Mouse (Mus musculus): ENCODE data around the gene Cx3cl1. TPM values are rescaled to one million over a fixed set of nuclear protein-coding genes. Genes with fewer than 3 reads are reported as not detected.

The Cx3cl1 gene
- polyA plus RNA-seq (2017; shearing (Covaris generic)), result under 1 TPM in 1 of 3 experiments, not detected in 2; 0.38 TPM

- no peak for ATAC-seq
These were observed at the start of gene Cx3cl1 for GRCm38 (mm10) chr8:94771941-94772670. Cx3cl1 (plus strand) TSS chr8:94772009.

GRCm38 (mm10) chr8:94725998-94726397 lies 45.8 kb upstream of the Cx3cl1 start:
- no peak for ATAC-seq

GRCm38 (mm10) chr8:94729301-94729700 lies 42.5 kb upstream of the Cx3cl1 start:
- ATAC-seq, result no peak

- no peak for ATAC-seq
These were observed 37.9 kb upstream of the Cx3cl1 start for GRCm38 (mm10) chr8:94733821-94734465.

- no peak for ATAC-seq
These were observed 37.0 kb upstream of the Cx3cl1 start for GRCm38 (mm10) chr8:94734735-94735350.

GRCm38 (mm10) chr8:94735426-94736094 lies 36.2 kb upstream of the Cx3cl1 start:
- ATAC-seq, result peak; percentile 67

GRCm38 (mm10) chr8:94739829-94740228 lies 32.0 kb upstream of the Cx3cl1 start:
- no peak for ATAC-seq

GRCm38 (mm10) chr8:94740591-94740990 lies 31.2 kb upstream of the Cx3cl1 start:
- no peak for ATAC-seq

- no peak for ATAC-seq
These were observed 30.1 kb upstream of the Cx3cl1 start for GRCm38 (mm10) chr8:94741726-94742125.

- no peak for ATAC-seq
These were observed 27.3 kb upstream of the Cx3cl1 start for GRCm38 (mm10) chr8:94744484-94744883.

GRCm38 (mm10) chr8:94744972-94745371 lies 26.8 kb upstream of the Cx3cl1 start:
- no peak for ATAC-seq

- ATAC-seq, result no peak
These were observed 26.2 kb upstream of the Cx3cl1 start, which contains the start of gene Ccl22 for GRCm38 (mm10) chr8:94745476-94746184. Ccl22 (plus strand) TSS chr8:94745590.

GRCm38 (mm10) chr8:94746832-94747231 lies 25.0 kb upstream of the Cx3cl1 start:
- ATAC-seq, result no peak

- no peak for ATAC-seq
These were observed 23.4 kb upstream of the Cx3cl1 start for GRCm38 (mm10) chr8:94748363-94748762.

GRCm38 (mm10) chr8:94749942-94750341 lies 21.9 kb upstream of the Cx3cl1 start:
- no peak for ATAC-seq

- ATAC-seq, result no peak
These were observed 20.6 kb upstream of the Cx3cl1 start for GRCm38 (mm10) chr8:94751023-94751849.

GRCm38 (mm10) chr8:94754006-94754405 lies 17.8 kb upstream of the Cx3cl1 start:
- no peak for ATAC-seq

- ATAC-seq, result no peak
These were observed 17.3 kb upstream of the Cx3cl1 start for GRCm38 (mm10) chr8:94754486-94754885.

- no peak for ATAC-seq
These were observed 4.8 kb upstream of the Cx3cl1 start for GRCm38 (mm10) chr8:94767035-94767434.

- no peak for ATAC-seq
These were observed 864 bp upstream of the Cx3cl1 start for GRCm38 (mm10) chr8:94770945-94771344.

GRCm38 (mm10) chr8:94773048-94773447 lies 1.2 kb downstream of the Cx3cl1 start:
- no peak for ATAC-seq

Data from inflammation-experienced regulatory T-cells, adult 6 months (primary cell).